42 mouse cellular contexts compared by ENCODE assay signal in the genomic region with DNA sequence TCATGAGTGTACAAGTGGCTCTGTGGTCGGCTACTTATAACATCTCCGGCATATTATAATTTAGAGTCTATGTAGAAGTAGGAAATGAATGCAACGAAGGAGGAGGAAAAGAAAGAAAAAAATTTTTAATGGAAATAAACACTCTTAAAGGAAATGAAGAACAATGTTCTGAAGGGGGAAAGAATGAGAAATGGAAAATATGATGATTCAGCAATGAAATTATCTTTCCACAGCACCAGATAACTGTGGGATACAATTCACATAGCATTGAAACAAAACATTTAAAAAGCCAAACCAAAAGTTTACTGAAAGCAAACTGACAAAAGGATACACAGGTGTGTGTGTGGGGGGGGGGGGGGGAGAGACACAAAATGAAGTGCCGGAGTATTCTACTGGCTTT. TPM values are rescaled to one million over a fixed set of nuclear protein-coding genes. Genes with fewer than 3 reads are reported as not detected.
"Had no signal": no experiment of that assay in that cellular context is flagged by ENCODE, and none has a peak within 500 bp of the region (broad histone marks: within the 10 kb centered on the region; RNA-seq: fewer than 3 reads in every experiment).

No protein-coding gene starts in this region.

- DNase-seq: heart, postnatal 10 days; heart, postnatal 14 days; heart, postnatal 36 days; heart, postnatal 4 days; kidney, adult 11 months; kidney, adult 18-20 months; kidney, adult 2 months; kidney, adult 8-10 months; kidney, adult 9 months; kidney, postnatal 10 days; kidney, postnatal 14 days; kidney, postnatal 25 days; kidney, postnatal 36 days; kidney, postnatal 4 days; layer of hippocampus, adult 9-11 months; layer of hippocampus, postnatal 36 days had no signal

- H3K4me2 ChIP-seq: heart, embryonic 11.5 days; heart, embryonic 12.5 days; heart, embryonic 13.5 days; heart, embryonic 15.5 days; hindbrain, embryonic 12.5 days; hindbrain, embryonic 13.5 days; hindbrain, embryonic 14.5 days; hindbrain, embryonic 15.5 days; intestine, embryonic 15.5 days; kidney, embryonic 15.5 days had no signal

- H3K9me3 ChIP-seq: heart, embryonic 12.5 days; heart, embryonic 13.5 days; heart, embryonic 15.5 days; hindbrain, embryonic 10.5 days; hindbrain, embryonic 12.5 days; hindbrain, embryonic 13.5 days; hindbrain, embryonic 15.5 days; intestine, embryonic 15.5 days; kidney, embryonic 15.5 days had no signal

- H3K27me3 ChIP-seq: heart, embryonic 12.5 days; heart, embryonic 13.5 days; heart, embryonic 15.5 days; hindbrain, embryonic 12.5 days; hindbrain, embryonic 13.5 days; hindbrain, embryonic 15.5 days; intestine, embryonic 15.5 days; kidney, embryonic 15.5 days had no signal

- H3K4me3 ChIP-seq: heart, embryonic 12.5 days; heart, embryonic 13.5 days; heart, embryonic 15.5 days; hindbrain, embryonic 10.5 days; hindbrain, embryonic 12.5 days; hindbrain, embryonic 13.5 days; hindbrain, embryonic 15.5 days; intestine, embryonic 15.5 days; kidney, embryonic 15.5 days; layer of hippocampus, adult 2 months; left cerebral cortex, adult 2 months had no signal

- H3K36me3 ChIP-seq: heart, embryonic 12.5 days; heart, embryonic 13.5 days; heart, embryonic 15.5 days; hindbrain, embryonic 10.5 days; hindbrain, embryonic 12.5 days; hindbrain, embryonic 13.5 days; hindbrain, embryonic 15.5 days; intestine, embryonic 15.5 days; kidney, embryonic 15.5 days had no signal

- H3K4me1 ChIP-seq: heart, embryonic 12.5 days; heart, embryonic 13.5 days; heart, embryonic 15.5 days; hindbrain, embryonic 10.5 days; hindbrain, embryonic 12.5 days; hindbrain, embryonic 13.5 days; hindbrain, embryonic 15.5 days; intestine, embryonic 15.5 days; kidney, embryonic 15.5 days had no signal

- H3K27ac ChIP-seq: heart, embryonic 13.5 days; heart, embryonic 15.5 days; hindbrain, embryonic 10.5 days; hindbrain, embryonic 12.5 days; hindbrain, embryonic 13.5 days; hindbrain, embryonic 14.5 days; hindbrain, embryonic 15.5 days; hindbrain, postnatal 0 days; intestine, embryonic 15.5 days; kidney, embryonic 15.5 days; kidney, postnatal 0 days; layer of hippocampus, adult 2 months; left cerebral cortex, adult 2 months had no signal

- H3K9ac ChIP-seq: heart, embryonic 12.5 days; heart, embryonic 13.5 days; heart, embryonic 15.5 days; hindbrain, embryonic 12.5 days; hindbrain, embryonic 13.5 days; hindbrain, embryonic 14.5 days; hindbrain, embryonic 15.5 days; intestine, embryonic 15.5 days; kidney, embryonic 15.5 days had no signal

RNA-seq across cellular contexts. Expression of a gene that starts 11.6 kb away (rescaled TPM):
- total RNA-seq: hematopoietic stem cell, adult 5-6 weeks; layer of hippocampus, adult 18-20 months; layer of hippocampus, adult 2 months; layer of hippocampus, postnatal 10 days; layer of hippocampus, postnatal 14 days; layer of hippocampus, postnatal 36 days; left cerebral cortex, adult 18-20 months; left cerebral cortex, adult 2 months; left cerebral cortex, adult 8-10 months had no signal
- polyA plus RNA-seq: heart, embryonic 11.5 days; heart, embryonic 12.5 days; heart, embryonic 13.5 days; heart, embryonic 15.5 days; heart, embryonic 16.5 days; heart, postnatal 0 days; hindbrain, embryonic 10.5 days; hindbrain, embryonic 11.5 days; hindbrain, embryonic 12.5 days; hindbrain, embryonic 13.5 days; hindbrain, embryonic 14.5 days; hindbrain, embryonic 15.5 days; kidney, embryonic 14.5 days; kidney, embryonic 16.5 days had no signal
